Mouse (Mus musculus): ENCODE results near the gene Duox2.

Gene Duox2

GRCm38 (mm10) chr2:122240735-122241134 is 57.5 kb downstream of the Duox2 start:
- CTCF ChIA-PET, result no interaction called here

- CTCF ChIA-PET, result no interaction called here
Observed at GRCm38 (mm10) chr2:122237891-122238470, 60.3 kb downstream of the Duox2 start.

- CTCF ChIA-PET, result no interaction called here
Observed at GRCm38 (mm10) chr2:122236321-122236720, 61.9 kb downstream of the Duox2 start.

GRCm38 (mm10) chr2:122235425-122235824 is 62.8 kb downstream of the Duox2 start:
- CTCF ChIA-PET, result no interaction called here

- CTCF ChIA-PET, result interaction anchor here (0.6 kb wide), 1 partner anchor 222 kb away, joined by 4 read pairs; no protein-coding TSS in a partner anchor
Observed at GRCm38 (mm10) chr2:122234611-122235288, 63.5 kb downstream of the Duox2 start, which contains the start of gene Sord. Gene Sord, plus strand, starts transcription at chr2:122234749.

- CTCF ChIA-PET, result interaction anchor here (0.6 kb wide), 1 partner anchor 223 kb away, joined by 4 read pairs; no protein-coding TSS in a partner anchor
Observed at GRCm38 (mm10) chr2:122233759-122234557, 64.3 kb downstream of the Duox2 start.

- CTCF ChIA-PET, result no interaction called here
Observed at GRCm38 (mm10) chr2:122233341-122233740, 64.9 kb downstream of the Duox2 start.

- CTCF ChIA-PET, result no interaction called here
Observed at GRCm38 (mm10) chr2:122231616-122232015, 66.6 kb downstream of the Duox2 start.

- CTCF ChIA-PET, result no interaction called here
Observed at GRCm38 (mm10) chr2:122230395-122230794, 67.9 kb downstream of the Duox2 start.

Data from spleen, embryonic (tissue).